Mouse (Mus musculus): ENCODE results near the gene Gm10181. TPM values are rescaled to one million over a fixed set of nuclear protein-coding genes. Genes with fewer than 3 reads are reported as not detected.

Gm10181 gene
- total RNA-seq (2021): not detected
- long read RNA-seq, experiment 1: 0 reads
- long read RNA-seq, experiment 2: 0 reads

GRCm38 (mm10) chr9:25089122-25089521 is at the start of gene Gm10181:
Gene Gm10181, plus strand, starts transcription at chr9:25089422.
- no peak for DNase-seq (ENCODE audit: extremely low spot score in 1 of 2, low spot score in 2 of 2)
- TF ChIP-seq CTCF (IDR thresholded peaks at IDR 0.05): no peak
- intact Hi-C loops (cut with DNase I): no loop called here
- Histone ChIP-seq H3K4me3 (no peak within 1 kb of the TSS), H3K27ac (no peak within 1 kb of the TSS)

GRCm38 (mm10) chr9:25041665-25042064 is 47.6 kb upstream of the Gm10181 start:
- intact Hi-C loops (cut with DNase I): loop anchor here (1.0 to 5.0 kb wide), 4 partner anchors 61 to 499 kb away; no protein-coding TSS in a partner anchor
- peak; percentile 23 to 25 for DNase-seq (ENCODE audit: extremely low spot score in 1 of 2, low spot score in 2 of 2)

GRCm38 (mm10) chr9:25042162-25043111 is 46.8 kb upstream of the Gm10181 start:
- DNase-seq (ENCODE audit: extremely low spot score in 1 of 2, low spot score in 2 of 2): no peak
- no peak for TF ChIP-seq CTCF (IDR thresholded peaks at IDR 0.05)
- H3K4me3 ChIP-seq: no peak overlapping the region
- intact Hi-C loops (cut with DNase I): loop anchor here (5.0 kb wide), 3 partner anchors 60 to 500 kb away; no protein-coding TSS in a partner anchor
- H3K27ac ChIP-seq: no peak overlapping the region

More at GRCm38 (mm10) chr9:25041665-25042064, 47.6 kb upstream of the Gm10181 start:
- TF ChIP-seq CTCF (IDR thresholded peaks at IDR 0.05): peak; percentile 86
- H3K27ac ChIP-seq: no peak overlapping the region
- no peak overlapping the region for H3K4me3 ChIP-seq

GRCm38 (mm10) chr9:25044325-25044724 is 44.9 kb upstream of the Gm10181 start:
- Histone ChIP-seq H3K27ac (no peak overlapping the region), H3K4me3 (no peak overlapping the region)
- TF ChIP-seq CTCF (IDR thresholded peaks at IDR 0.05): no peak
- DNase-seq (ENCODE audit: extremely low spot score in 1 of 2, low spot score in 2 of 2): no peak
- intact Hi-C loops (cut with DNase I): loop anchor here (5.0 kb wide), 3 partner anchors 58 to 502 kb away; no protein-coding TSS in a partner anchor

- no peak for DNase-seq (ENCODE audit: extremely low spot score in 1 of 2, low spot score in 2 of 2)
- H3K4me3 ChIP-seq: no peak overlapping the region
- no peak overlapping the region for H3K27ac ChIP-seq
- no peak for TF ChIP-seq CTCF (IDR thresholded peaks at IDR 0.05)
- intact Hi-C loops (cut with DNase I): no loop called here
These were observed 40.9 kb upstream of the Gm10181 start for GRCm38 (mm10) chr9:25048289-25048688.

GRCm38 (mm10) chr9:25048940-25049339 is 40.3 kb upstream of the Gm10181 start:
- no peak for TF ChIP-seq CTCF (IDR thresholded peaks at IDR 0.05)
- H3K4me3 ChIP-seq: no peak overlapping the region
- H3K27ac ChIP-seq: no peak overlapping the region
- no peak for DNase-seq (ENCODE audit: extremely low spot score in 1 of 2, low spot score in 2 of 2)
- intact Hi-C loops (cut with DNase I): no loop called here

GRCm38 (mm10) chr9:25051901-25052300 is 37.3 kb upstream of the Gm10181 start:
- TF ChIP-seq CTCF (IDR thresholded peaks at IDR 0.05): no peak
- Histone ChIP-seq H3K27ac (no peak overlapping the region), H3K4me3 (no peak overlapping the region)
- no peak for DNase-seq (ENCODE audit: extremely low spot score in 1 of 2, low spot score in 2 of 2)
- intact Hi-C loops (cut with DNase I): no loop called here

GRCm38 (mm10) chr9:25055650-25056376 is 33.4 kb upstream of the Gm10181 start:
- Histone ChIP-seq H3K4me3 (no peak overlapping the region), H3K27ac (no peak overlapping the region)
- TF ChIP-seq CTCF (IDR thresholded peaks at IDR 0.05): no peak
- DNase-seq (ENCODE audit: extremely low spot score in 1 of 2, low spot score in 2 of 2): no peak
- intact Hi-C loops (cut with DNase I): no loop called here

- DNase-seq (ENCODE audit: extremely low spot score in 1 of 2, low spot score in 2 of 2): no peak
- H3K4me3 ChIP-seq: no peak overlapping the region
- intact Hi-C loops (cut with DNase I): no loop called here
- no peak for TF ChIP-seq CTCF (IDR thresholded peaks at IDR 0.05)
- H3K27ac ChIP-seq: no peak overlapping the region
These were observed 30.5 kb upstream of the Gm10181 start for GRCm38 (mm10) chr9:25058726-25059125.

GRCm38 (mm10) chr9:25072666-25073065 is 16.6 kb upstream of the Gm10181 start:
- no peak overlapping the region for H3K4me3 ChIP-seq
- intact Hi-C loops (cut with DNase I): no loop called here
- no peak for TF ChIP-seq CTCF (IDR thresholded peaks at IDR 0.05)
- no peak for DNase-seq (ENCODE audit: extremely low spot score in 1 of 2, low spot score in 2 of 2)
- no peak overlapping the region for H3K27ac ChIP-seq

GRCm38 (mm10) chr9:25075977-25076376 is 13.2 kb upstream of the Gm10181 start:
- H3K27ac ChIP-seq: peak overlapping the region; percentile 21; the same call in 1 of the 2 replicates
- TF ChIP-seq CTCF (IDR thresholded peaks at IDR 0.05): no peak
- DNase-seq (ENCODE audit: extremely low spot score in 1 of 2, low spot score in 2 of 2): peak in 1 of 2 experiments; percentile 9
- intact Hi-C loops (cut with DNase I): no loop called here
- H3K4me3 ChIP-seq: no peak overlapping the region

GRCm38 (mm10) chr9:25076505-25076904 is 12.7 kb upstream of the Gm10181 start:
- DNase-seq (ENCODE audit: extremely low spot score in 1 of 2, low spot score in 2 of 2): no peak
- intact Hi-C loops (cut with DNase I): no loop called here
- no peak overlapping the region for H3K4me3 ChIP-seq
- TF ChIP-seq CTCF (IDR thresholded peaks at IDR 0.05): no peak
- H3K27ac ChIP-seq: no peak overlapping the region
